ENCODE assay signal across 19 mouse cellular contexts in genomic region chr5:106447091-106447820, GRCm38 (mm10). TPM values are rescaled to one million over a fixed set of nuclear protein-coding genes. Genes with fewer than 3 reads are reported as not detected.
"Had no signal": no experiment of that assay in that cellular context is flagged by ENCODE, and none has a peak within 500 bp of the region (broad histone marks: within the 10 kb centered on the region; RNA-seq: fewer than 3 reads in every experiment).

No protein-coding gene starts in this region.

- H3K9ac ChIP-seq: kidney, embryonic 15.5 days; limb, embryonic 12.5 days; liver, embryonic 13.5 days; liver, postnatal 0 days; lung, embryonic 15.5 days had no signal

- H3K9me3 ChIP-seq: kidney, embryonic 15.5 days; limb, embryonic 12.5 days; liver, embryonic 13.5 days; lung, embryonic 15.5 days; megakaryocyte, embryonic 14.5 days had no signal

- DNase-seq: kidney, adult 2 months; kidney, postnatal 14 days; layer of hippocampus, postnatal 36 days; liver; liver, embryonic 13.5 days; liver, postnatal 0 days; lung, postnatal 14 days; right cerebral cortex, adult 18-20 months; right cerebral cortex, postnatal 25 days had no signal

- H3K4me1 ChIP-seq: liver, embryonic 13.5 days; lung, embryonic 15.5 days had no signal

- ATAC-seq: intestine, embryonic 16.5 days; liver, postnatal 0 days had no signal

- H3K4me2 ChIP-seq: kidney, embryonic 15.5 days; limb, embryonic 12.5 days; liver, embryonic 13.5 days; lung, embryonic 15.5 days had no signal

- H3K36me3 ChIP-seq: kidney, embryonic 15.5 days; limb, embryonic 12.5 days; liver, embryonic 13.5 days; lung, embryonic 15.5 days had no signal

- H3K4me3 ChIP-seq: kidney, embryonic 15.5 days; limb, embryonic 12.5 days; liver, embryonic 13.5 days; lung, embryonic 15.5 days had no signal

- H3K27ac ChIP-seq: kidney, embryonic 15.5 days; limb, embryonic 12.5 days; liver, embryonic 13.5 days; lung, embryonic 15.5 days; macrophage; stomach, postnatal 0 days had no signal

RNA-seq across cellular contexts. Expression of gene Barhl2, which starts 10.7 kb away (rescaled TPM):
- total RNA-seq: monocyte, adult 5-6 weeks had no signal
- polyA plus RNA-seq: intestine, embryonic 16.5 days; kidney, adult 2 months; kidney, embryonic 15.5 days; large intestine, adult 2 months; limb, embryonic 12.5 days; liver, embryonic 13.5 days; liver, postnatal 0 days; lung, embryonic 15.5 days; macrophage; small intestine, adult 2 months; stomach, postnatal 0 days had no signal
